Mouse (Mus musculus) fibroblast of lung, adult 2 months (primary cell): ENCODE measurements around the gene Zbtb12.
"Not testable (repeated sequence)": the region's sequence is repeated elsewhere in the genome, so short reads cannot be mapped to it uniquely, and the experiment has no call there.

Experiments used
- DNase-seq: peaks from one replicate; pipeline ENCODE4 v3.0.0-alpha.2; 2011; ENCODE audit warnings: low read depth

Zbtb12 gene

GRCm38 (mm10) chr17:34901948-34902347 lies 22.7 kb downstream of the Zbtb12 start:
- DNase-seq = not testable (repeated sequence)

GRCm38 (mm10) chr17:34902895-34903294 lies 23.6 kb downstream of the Zbtb12 start:
- DNase-seq = no peak

DNA sequence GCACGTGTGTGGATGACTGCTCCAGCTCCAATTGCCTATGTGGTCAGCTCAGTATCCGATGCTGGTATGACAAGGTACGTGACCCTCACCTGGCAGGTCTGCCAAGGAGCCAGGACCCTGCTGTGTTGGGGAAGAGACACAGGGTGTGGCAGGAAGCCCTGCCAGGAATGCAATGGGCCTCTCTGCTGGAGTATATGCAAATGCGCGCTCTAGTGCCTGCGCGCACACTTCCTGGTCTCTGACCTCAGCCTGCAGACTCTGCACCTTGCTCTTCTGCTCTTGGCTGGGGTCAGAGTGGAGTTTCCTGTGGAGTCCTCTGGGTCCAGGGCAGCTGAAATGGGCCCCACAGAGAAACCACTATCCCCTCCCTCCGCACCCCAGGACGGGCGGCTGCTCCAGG lies 31.7 kb downstream of the Zbtb12 start:
- DNase-seq = no peak

DNA sequence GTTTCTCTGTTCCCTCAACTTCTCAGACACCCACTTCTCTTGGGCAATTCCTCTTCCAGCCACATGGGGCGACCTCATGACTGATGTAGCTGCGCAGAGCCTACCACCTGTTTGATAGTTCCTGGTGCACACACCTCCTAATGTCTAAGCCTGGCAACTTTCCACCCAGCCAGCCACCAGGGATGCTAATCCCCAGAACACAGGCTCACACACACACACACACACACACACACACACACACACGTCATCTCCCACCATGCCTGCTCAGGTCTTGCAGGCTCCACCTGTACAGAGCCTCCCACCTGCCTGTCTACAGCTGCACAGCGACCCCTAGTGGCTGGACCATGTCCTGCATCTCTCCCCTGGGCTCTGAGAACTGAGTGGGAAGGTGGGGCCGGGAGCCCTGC lies 32.7 kb downstream of the Zbtb12 start:
- no peak for DNase-seq

DNA sequence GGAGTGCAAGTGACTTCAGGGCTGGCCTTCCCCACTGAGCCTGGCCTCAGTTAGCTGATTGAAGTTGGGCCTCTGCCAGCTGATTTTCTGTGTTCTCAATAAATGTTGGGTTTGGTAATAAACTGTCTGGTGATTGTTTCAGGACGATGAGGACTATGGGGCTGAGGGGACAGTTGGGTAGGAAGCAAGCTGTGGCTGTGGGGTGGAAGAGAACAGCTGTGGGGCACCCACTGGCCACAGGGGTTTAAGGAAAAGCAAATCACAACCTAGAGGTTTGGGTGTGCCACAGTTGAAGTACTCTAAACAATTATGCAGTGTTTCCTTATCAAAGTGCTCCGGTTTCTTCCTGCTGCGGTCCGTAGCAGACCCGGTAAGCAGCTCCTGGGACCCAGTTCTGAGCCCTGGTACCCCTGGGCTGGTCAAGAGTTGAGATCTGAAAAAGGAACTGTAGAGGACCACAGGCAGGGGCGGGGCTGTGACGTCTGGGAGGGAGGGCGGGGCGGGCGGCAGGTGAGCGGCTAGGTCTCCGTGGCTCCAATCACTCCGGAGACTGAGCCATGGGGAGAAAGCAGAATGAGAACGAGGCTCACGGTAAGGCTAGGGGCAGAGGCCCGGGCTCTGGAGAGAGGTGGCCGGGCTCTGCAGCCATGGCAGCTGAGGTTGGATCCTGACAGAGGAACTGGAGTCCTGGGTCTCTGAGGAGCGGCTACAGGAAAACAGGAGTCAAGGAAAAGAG lies 34.8 kb downstream of the Zbtb12 start, which contains the start of gene Slc44a4:
Slc44a4 (plus strand) TSS at position 537 of the 736 bp plus-strand sequence.
- no peak for DNase-seq

GRCm38 (mm10) chr17:34915410-34915831 lies 36.1 kb downstream of the Zbtb12 start:
- no peak for DNase-seq

DNA sequence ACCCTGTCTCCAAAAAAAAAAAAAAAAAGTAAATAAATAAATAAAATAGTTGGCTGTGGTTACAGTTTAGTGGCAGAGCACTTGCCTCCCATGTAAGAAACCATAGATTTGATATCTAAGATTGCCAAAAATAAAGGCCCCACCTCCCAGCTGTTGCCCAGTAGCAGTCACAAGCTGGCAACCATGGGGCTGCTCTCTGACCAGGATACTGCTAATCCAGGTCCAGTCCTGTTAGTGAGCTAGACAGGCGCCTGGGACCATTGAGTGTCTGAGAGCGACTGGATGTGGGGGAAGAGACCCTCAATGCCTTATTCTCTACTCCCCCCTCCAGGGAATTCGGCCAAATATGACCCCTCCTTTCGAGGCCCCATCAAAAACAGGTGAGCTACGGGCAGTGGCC lies 37.0 kb downstream of the Zbtb12 start:
- no peak for DNase-seq

- no peak for DNase-seq
Observed at GRCm38 (mm10) chr17:34917188-34917587, 37.9 kb downstream of the Zbtb12 start.

DNA sequence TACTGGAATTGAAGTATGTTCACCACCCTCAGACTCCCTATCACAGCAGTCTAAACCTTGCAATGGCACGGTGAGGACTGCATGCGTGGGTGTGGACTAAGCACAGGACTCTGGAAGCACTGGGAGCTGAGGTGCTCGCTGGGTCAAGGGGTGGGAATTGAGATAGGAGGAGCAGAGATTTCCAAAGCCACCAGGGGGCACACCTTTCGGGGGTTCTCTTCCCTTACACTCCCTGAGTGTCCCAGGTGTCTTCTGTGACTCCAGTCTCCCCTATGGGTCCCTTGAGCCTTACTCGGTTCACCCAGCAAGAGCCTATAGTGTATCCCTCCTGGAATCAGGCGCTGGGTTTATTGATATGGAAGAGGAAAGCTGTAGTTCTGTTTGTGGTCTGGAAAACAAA lies 43.7 kb downstream of the Zbtb12 start:
- no peak for DNase-seq

DNA sequence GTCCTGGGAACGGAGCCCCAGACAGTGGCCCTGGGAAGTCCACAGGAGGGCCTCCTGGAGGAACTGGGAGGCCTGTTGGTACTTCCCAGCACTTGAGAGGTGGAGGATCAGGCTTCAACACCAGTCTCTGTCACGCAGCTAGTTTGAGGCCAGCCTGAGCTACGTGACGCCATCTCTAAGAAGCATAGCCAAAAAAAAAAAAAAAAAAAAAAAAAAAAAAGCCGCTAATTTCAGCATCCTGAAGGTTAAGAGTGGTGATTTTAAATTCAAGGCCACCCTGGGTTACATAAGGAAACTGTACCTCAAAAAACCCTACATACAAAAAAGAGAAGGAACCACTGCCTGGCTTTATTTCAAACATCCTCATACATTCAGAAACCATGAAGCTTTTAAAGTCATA lies 45.0 kb downstream of the Zbtb12 start:
- no peak for DNase-seq

DNA sequence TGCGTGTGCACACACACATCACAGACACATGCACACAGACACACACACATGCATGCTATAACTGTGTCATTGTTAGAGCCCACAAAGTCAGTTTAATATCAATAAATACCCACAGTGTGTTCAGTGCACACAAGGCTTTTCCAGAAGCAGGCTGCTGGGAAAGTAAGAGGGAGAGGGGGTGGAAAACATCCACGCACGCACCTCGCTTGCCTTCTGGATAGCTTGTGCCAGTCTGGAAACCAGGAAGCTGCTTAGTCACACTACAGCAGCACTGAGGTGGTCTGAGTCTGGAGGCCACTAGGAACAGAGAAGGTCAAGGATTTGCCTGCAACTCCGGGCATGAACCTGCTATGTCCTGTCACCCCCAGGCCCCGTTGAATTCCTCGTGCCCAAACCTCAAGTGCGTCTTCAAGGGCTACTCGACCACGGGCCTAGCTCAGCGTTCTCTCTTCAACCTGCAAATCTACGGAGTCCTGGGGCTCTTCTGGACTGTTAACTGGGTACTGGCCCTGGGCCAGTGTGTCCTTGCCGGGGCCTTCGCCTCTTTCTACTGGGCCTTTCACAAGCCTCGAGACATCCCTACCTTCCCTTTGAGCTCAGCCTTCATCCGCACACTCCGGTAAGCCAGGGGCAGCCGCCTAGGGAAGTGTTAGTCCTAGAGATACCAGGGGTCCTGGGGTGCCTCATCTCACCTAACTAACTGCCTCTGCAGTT lies 48.2 kb downstream of the Zbtb12 start:
- DNase-seq = no peak

- no peak for DNase-seq
Observed at GRCm38 (mm10) chr17:34928841-34929240, 49.6 kb downstream of the Zbtb12 start.

GRCm38 (mm10) chr17:34931061-34931734 lies 51.9 kb downstream of the Zbtb12 start, which contains the start of gene Neu1:
Neu1 (plus strand) TSS chr17:34931253.
- DNase-seq = peak; percentile 97

DNA sequence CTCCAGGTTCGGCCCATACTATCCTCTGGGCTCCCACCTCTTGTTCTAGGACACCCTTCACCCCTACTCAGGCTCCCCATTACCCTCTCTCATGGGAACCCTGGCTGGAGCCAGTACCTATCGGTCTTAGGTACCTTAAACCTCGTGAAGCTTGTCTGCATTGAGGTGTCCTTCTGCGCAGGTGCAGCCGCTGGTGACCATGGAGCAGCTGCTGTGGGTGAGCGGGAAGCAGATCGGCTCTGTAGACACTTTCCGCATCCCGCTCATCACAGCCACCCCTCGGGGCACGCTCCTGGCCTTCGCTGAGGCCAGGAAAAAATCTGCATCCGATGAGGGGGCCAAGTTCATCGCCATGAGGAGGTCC lies 52.4 kb downstream of the Zbtb12 start:
- no peak for DNase-seq

DNA sequence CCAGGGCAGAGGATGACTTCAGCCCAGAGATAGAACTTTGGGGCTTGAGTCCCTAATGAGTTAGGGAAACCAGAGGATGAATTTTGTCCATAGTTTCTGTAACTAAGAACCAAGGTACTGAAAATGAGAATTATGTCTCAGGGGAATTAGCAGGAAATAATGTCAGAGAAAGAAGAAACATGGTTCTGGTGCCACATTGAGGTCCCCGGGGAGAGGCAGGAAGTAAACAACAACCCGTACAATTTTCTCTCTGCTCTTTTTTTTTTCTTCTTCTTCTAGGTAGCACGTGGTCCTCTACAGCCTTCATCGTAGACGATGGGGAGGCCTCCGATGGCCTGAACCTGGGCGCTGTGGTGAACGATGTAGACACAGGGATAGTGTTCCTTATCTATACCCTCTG lies 53.0 kb downstream of the Zbtb12 start:
- no peak for DNase-seq

DNA sequence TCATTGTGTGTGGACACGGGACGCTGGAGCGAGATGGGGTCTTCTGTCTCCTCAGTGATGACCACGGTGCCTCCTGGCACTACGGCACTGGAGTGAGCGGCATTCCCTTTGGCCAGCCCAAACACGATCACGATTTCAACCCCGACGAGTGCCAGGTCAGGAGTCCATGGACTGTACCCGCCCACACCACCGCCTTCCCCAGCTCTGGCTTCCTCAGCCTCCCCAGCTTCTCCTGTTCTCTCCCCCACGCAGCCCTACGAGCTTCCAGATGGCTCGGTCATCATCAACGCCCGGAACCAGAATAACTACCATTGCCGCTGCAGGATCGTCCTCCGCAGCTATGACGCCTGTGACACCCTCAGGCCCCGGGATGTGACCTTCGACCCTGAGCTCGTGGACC lies 54.7 kb downstream of the Zbtb12 start:
- DNase-seq = no peak

DNA sequence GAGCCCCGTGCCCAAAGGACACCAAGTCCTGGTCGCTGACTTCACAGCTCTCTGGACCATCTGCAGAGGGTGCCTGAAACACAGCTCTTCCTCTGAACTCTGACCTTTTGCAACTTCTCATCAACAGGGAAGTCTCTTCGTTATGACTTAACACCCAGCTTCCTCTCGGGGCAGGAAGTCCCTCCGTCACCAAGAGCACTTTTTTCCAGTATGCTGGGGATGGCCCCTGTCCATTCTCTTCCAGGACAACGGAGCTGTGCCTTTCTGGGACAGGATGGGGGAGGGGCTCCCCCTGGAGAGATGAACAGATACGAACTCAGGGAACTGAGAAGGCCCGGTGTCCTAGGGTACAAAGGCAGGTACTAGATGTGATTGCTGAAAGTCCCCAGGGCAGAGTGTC lies 55.5 kb downstream of the Zbtb12 start:
- no peak for DNase-seq

- DNase-seq = no peak
Observed at GRCm38 (mm10) chr17:34937960-34938505, 58.8 kb downstream of the Zbtb12 start.

DNA sequence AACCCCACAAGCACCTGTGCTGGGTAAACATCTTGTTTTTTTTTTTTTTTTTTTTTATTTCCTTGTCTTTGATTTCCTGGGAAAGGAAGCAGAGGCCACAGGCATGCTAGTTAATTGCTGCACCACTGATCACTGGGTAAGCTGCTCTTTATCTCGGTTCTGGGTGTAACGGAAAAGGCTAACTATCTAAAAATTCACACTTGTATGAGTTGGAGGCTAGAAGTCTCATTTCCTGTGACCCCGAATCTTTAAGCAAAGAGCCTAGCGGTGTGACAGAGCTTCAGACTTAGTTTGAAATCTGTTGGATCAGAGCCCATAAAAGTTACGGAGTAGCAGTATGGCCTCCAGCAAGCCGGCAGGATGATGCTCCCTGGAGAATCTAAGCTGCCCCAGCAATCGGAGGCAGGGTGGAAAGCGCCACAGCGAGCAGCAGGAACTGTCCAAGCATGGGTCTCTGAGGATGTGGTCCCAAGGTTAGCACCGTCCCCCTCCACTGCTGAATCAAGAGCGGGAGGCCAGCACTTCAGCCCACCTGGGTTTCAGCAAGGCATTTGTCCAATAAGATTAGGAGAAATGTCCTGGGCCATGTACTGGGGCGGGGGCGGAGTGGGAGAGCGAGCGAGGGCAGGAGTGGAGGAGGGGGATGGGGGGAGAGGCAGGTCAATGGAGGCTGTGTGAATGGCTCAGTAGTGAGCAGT lies 62.2 kb downstream of the Zbtb12 start:
- DNase-seq = no peak

GRCm38 (mm10) chr17:34943128-34943815 lies 64.0 kb downstream of the Zbtb12 start:
- no peak for DNase-seq

DNA sequence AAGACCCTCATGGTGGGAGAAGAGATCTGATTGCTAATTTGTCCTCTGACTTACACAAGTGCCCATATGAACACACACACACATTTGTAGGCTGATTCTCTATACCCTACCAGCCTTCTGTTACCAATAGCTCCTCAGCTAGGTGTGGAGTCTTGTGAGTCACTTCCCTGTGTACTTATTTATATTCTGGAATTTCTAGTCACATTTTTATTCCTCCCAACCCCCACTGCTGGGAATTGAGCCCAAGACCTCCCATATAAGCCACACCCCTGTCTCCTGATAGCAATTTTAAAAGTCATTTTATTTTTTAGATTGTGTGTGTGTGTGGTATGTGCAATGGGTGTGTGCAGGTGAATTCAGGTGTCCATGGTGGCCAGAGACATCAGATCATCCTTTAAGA lies 65.1 kb downstream of the Zbtb12 start:
- no peak for DNase-seq
